Mouse (Mus musculus) forebrain, embryonic 10.5 days (tissue): Measurements from ENCODE around the gene Fam71f2. TPM values are rescaled to one million over a fixed set of nuclear protein-coding genes. Genes with fewer than 3 reads are reported as not detected.

Experiments
- DNase-seq: peaks from one replicate; pipeline ENCODE4 v3.0.0-alpha.2; 2017; ENCODE audit warnings: low spot score; ENCODE audit errors: extremely low spot score
- H3K27ac ChIP-seq: fragments of 300-500 bp; sonication (generic); 2 replicates; pipeline ENCODE4 v1.5.1; 2016; ENCODE audit warnings: mild to moderate bottlenecking
- H3K27me3 ChIP-seq: fragments of 300-500 bp; sonication (generic); 2 replicates; pipeline ENCODE4 v1.6.1; 2016; ENCODE audit warnings: mild to moderate bottlenecking; ENCODE audit not compliant: poor library complexity, severe bottlenecking
- H3K36me3 ChIP-seq: fragments of 300-500 bp; sonication (generic); replicated peaks from 2 replicates; pipeline ENCODE4 v1.6.1; 2016; ENCODE audit warnings: mild to moderate bottlenecking, moderate library complexity
- H3K4me1 ChIP-seq: fragments of 300-500 bp; sonication (generic); 2 replicates; pipeline ENCODE4 v1.6.1; 2016
- H3K4me3 ChIP-seq: fragments of 300-500 bp; sonication (generic); 2 replicates; pipeline ENCODE4 v1.5.1; 2016; ENCODE audit warnings: mild to moderate bottlenecking, moderate library complexity
- H3K9me3 ChIP-seq: fragments of 300-500 bp; sonication (generic); 2 replicates; pipeline ENCODE4 v1.6.1; 2016; ENCODE audit warnings: mild to moderate bottlenecking, moderate library complexity
- WGBS: fragments of 180-500 bp; shearing (Covaris S2); methylation state at CpG from one replicate; pipeline ENCODE4 v1.1.7; 2016; 5-methylcytosine and 5-hydroxymethylcytosine counted together
- polyA plus RNA-seq: library from polyadenylated mRNA; unstranded; fragments of >200 nt; fragmentation: Nextera tagmentation; extraction: Ambion mirVana; gene quantifications from 2 replicates; pipeline ENCODE4 v1.2.1, GENCODE M21; 2016

Gene Fam71f2
- 0.33 and 0.50 TPM in 2 replicates for polyA plus RNA-seq

GRCm38 (mm10) chr6:29279293-29279692, at the start of gene Fam71f2:
Gene Fam71f2, plus strand, starts transcription at chr6:29279593.
- H3K27ac ChIP-seq, result no peak within 1 kb of the TSS

GRCm38 (mm10) chr6:29230386-29230785, 49.0 kb upstream of the Fam71f2 start:
- DNase-seq, result no peak
- Histone ChIP-seq H3K27me3 (no peaks in the 10 kb centered on the region), H3K4me1 (peaks cover 3% of the 10 kb centered on the region; the same call in 1 of the 2 replicates), H3K9me3 (no peaks in the 10 kb centered on the region), H3K4me3 (no peak overlapping the region), H3K27ac (no peak overlapping the region), H3K36me3 (no peaks in the 10 kb centered on the region)
- 71% methylated on average over 6 of the region's 6 CpGs for WGBS

More at GRCm38 (mm10) chr6:29279293-29279692, at the start of gene Fam71f2:
- 85% methylated on average over 8 of the region's 8 CpGs for WGBS
- H3K36me3 ChIP-seq, result peaks cover 18% of the 10 kb centered on the region
- no peak within 1 kb of the TSS for H3K4me3 ChIP-seq
- DNase-seq, result no peak
- no peaks in the 10 kb centered on the region for H3K9me3 ChIP-seq
- H3K4me1 ChIP-seq, result peaks cover 16% of the 10 kb centered on the region
- no peaks in the 10 kb centered on the region for H3K27me3 ChIP-seq

GRCm38 (mm10) chr6:29231799-29232198, 47.6 kb upstream of the Fam71f2 start:
- H3K9me3 ChIP-seq, result no peaks in the 10 kb centered on the region
- 76% methylated on average over 3 of the region's 3 CpGs for WGBS
- peaks cover 3% of the 10 kb centered on the region; the same call in 1 of the 2 replicates for H3K4me1 ChIP-seq
- DNase-seq, result no peak
- no peak overlapping the region for H3K4me3 ChIP-seq
- H3K27ac ChIP-seq, result peak overlapping the region; percentile 40; the same call in 1 of the 2 replicates
- no peaks in the 10 kb centered on the region for H3K36me3 ChIP-seq
- no peaks in the 10 kb centered on the region for H3K27me3 ChIP-seq

- Histone ChIP-seq H3K9me3 (no peaks in the 10 kb centered on the region), H3K27ac (no peak overlapping the region), H3K36me3 (no peaks in the 10 kb centered on the region), H3K4me3 (no peak overlapping the region), H3K4me1 (no peaks in the 10 kb centered on the region), H3K27me3 (no peaks in the 10 kb centered on the region)
- no peak for DNase-seq
- 89% methylated on average over 6 of the region's 6 CpGs for WGBS
Observed at GRCm38 (mm10) chr6:29232321-29232720, 47.1 kb upstream of the Fam71f2 start.

- Histone ChIP-seq H3K4me1 (no peaks in the 10 kb centered on the region), H3K27me3 (no peaks in the 10 kb centered on the region), H3K36me3 (no peaks in the 10 kb centered on the region), H3K9me3 (no peaks in the 10 kb centered on the region), H3K4me3 (no peak overlapping the region), H3K27ac (no peak overlapping the region)
- 72% methylated on average over 3 of the region's 3 CpGs for WGBS
- DNase-seq, result no peak
Observed at GRCm38 (mm10) chr6:29233710-29234109, 45.7 kb upstream of the Fam71f2 start.

- Histone ChIP-seq H3K36me3 (no peaks in the 10 kb centered on the region), H3K27ac (no peak overlapping the region), H3K27me3 (no peaks in the 10 kb centered on the region), H3K4me3 (no peak overlapping the region), H3K4me1 (no peaks in the 10 kb centered on the region), H3K9me3 (no peaks in the 10 kb centered on the region)
- no peak for DNase-seq
- WGBS, result 51% methylated on average over 8 of the region's 8 CpGs
Observed at GRCm38 (mm10) chr6:29234272-29234671, 45.1 kb upstream of the Fam71f2 start.

- Histone ChIP-seq H3K27me3 (no peaks in the 10 kb centered on the region), H3K27ac (no peak overlapping the region), H3K36me3 (no peaks in the 10 kb centered on the region), H3K4me1 (peaks cover 6% of the 10 kb centered on the region), H3K4me3 (no peak overlapping the region), H3K9me3 (no peaks in the 10 kb centered on the region)
- DNase-seq, result peak; percentile 49
- WGBS, result 36% methylated on average over 2 of the region's 2 CpGs
Observed at GRCm38 (mm10) chr6:29240806-29241205, 38.6 kb upstream of the Fam71f2 start.

GRCm38 (mm10) chr6:29241697-29242096, 37.7 kb upstream of the Fam71f2 start:
- WGBS, result 43% methylated on average over 2 of the region's 2 CpGs

GRCm38 (mm10) chr6:29242265-29242664, 37.1 kb upstream of the Fam71f2 start:
- Histone ChIP-seq H3K4me1 (peaks cover 6% of the 10 kb centered on the region), H3K9me3 (no peaks in the 10 kb centered on the region), H3K36me3 (no peaks in the 10 kb centered on the region), H3K27me3 (no peaks in the 10 kb centered on the region), H3K27ac (no peak overlapping the region), H3K4me3 (no peak overlapping the region)
- WGBS, result 63% methylated on average over 1 of the region's 1 CpGs
- no peak for DNase-seq

More at GRCm38 (mm10) chr6:29241697-29242096, 37.7 kb upstream of the Fam71f2 start:
- Histone ChIP-seq H3K27ac (no peak overlapping the region), H3K9me3 (no peaks in the 10 kb centered on the region), H3K27me3 (no peaks in the 10 kb centered on the region), H3K4me3 (no peak overlapping the region), H3K4me1 (peaks cover 6% of the 10 kb centered on the region), H3K36me3 (no peaks in the 10 kb centered on the region)
- DNase-seq, result no peak

- DNase-seq, result no peak
- H3K4me1 ChIP-seq, result peaks cover 6% of the 10 kb centered on the region
- no peak overlapping the region for H3K4me3 ChIP-seq
- no peak overlapping the region for H3K27ac ChIP-seq
- WGBS, result 79% methylated on average over 14 of the region's 14 CpGs
- no peaks in the 10 kb centered on the region for H3K36me3 ChIP-seq
- H3K27me3 ChIP-seq, result no peaks in the 10 kb centered on the region
- H3K9me3 ChIP-seq, result no peaks in the 10 kb centered on the region
Observed at GRCm38 (mm10) chr6:29245272-29246120, 33.9 kb upstream of the Fam71f2 start.

GRCm38 (mm10) chr6:29246183-29246582, 33.2 kb upstream of the Fam71f2 start:
- Histone ChIP-seq H3K4me1 (peaks cover 6% of the 10 kb centered on the region), H3K27ac (no peak overlapping the region), H3K27me3 (no peaks in the 10 kb centered on the region), H3K4me3 (no peak overlapping the region), H3K36me3 (no peaks in the 10 kb centered on the region), H3K9me3 (no peaks in the 10 kb centered on the region)
- no peak for DNase-seq
- WGBS, result 74% methylated on average over 3 of the region's 3 CpGs

GRCm38 (mm10) chr6:29246585-29246984, 32.8 kb upstream of the Fam71f2 start:
- Histone ChIP-seq H3K9me3 (no peaks in the 10 kb centered on the region), H3K36me3 (no peaks in the 10 kb centered on the region), H3K27me3 (no peaks in the 10 kb centered on the region), H3K27ac (no peak overlapping the region), H3K4me1 (peaks cover 6% of the 10 kb centered on the region), H3K4me3 (no peak overlapping the region)
- DNase-seq, result no peak
- WGBS, result 55% methylated on average over 5 of the region's 5 CpGs

- 54% methylated on average over 4 of the region's 4 CpGs for WGBS
- Histone ChIP-seq H3K9me3 (no peaks in the 10 kb centered on the region), H3K36me3 (no peaks in the 10 kb centered on the region), H3K4me1 (peaks cover 6% of the 10 kb centered on the region), H3K27ac (no peak overlapping the region), H3K27me3 (no peaks in the 10 kb centered on the region), H3K4me3 (no peak overlapping the region)
- no peak for DNase-seq
Observed at GRCm38 (mm10) chr6:29247072-29247471, 32.3 kb upstream of the Fam71f2 start.
